Mouse (Mus musculus): ENCODE results near the gene Lamp3.
"Not testable (repeated sequence)": the region's sequence is repeated elsewhere in the genome, so short reads cannot be mapped to it uniquely, and the experiment has no call there.

Lamp3 gene

DNA sequence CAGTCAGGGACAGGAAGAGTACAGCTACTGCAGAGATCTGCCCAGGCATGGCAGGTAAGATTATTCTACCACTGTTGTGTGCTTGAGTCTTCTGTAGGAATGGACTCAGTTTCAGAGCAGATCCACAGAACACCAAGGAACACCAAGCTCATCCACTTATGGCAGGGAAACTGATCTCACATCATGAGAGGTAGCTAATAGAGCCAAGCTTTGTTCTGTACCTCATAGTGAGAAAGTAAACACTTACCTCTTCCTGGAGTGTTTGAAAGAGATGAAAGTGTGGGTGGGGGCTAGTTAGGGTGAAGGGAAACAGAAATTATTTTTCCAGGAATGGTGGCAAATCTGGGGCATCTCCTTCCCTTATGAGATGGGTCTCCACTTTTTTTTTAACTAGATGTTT lies at the start of gene Lamp3:
TSS of gene Lamp3 (minus strand) at position 160 of the 400 bp plus-strand sequence.
- DNase-seq (ENCODE audit: low spot score in 2 of 2) = no peak

DNA sequence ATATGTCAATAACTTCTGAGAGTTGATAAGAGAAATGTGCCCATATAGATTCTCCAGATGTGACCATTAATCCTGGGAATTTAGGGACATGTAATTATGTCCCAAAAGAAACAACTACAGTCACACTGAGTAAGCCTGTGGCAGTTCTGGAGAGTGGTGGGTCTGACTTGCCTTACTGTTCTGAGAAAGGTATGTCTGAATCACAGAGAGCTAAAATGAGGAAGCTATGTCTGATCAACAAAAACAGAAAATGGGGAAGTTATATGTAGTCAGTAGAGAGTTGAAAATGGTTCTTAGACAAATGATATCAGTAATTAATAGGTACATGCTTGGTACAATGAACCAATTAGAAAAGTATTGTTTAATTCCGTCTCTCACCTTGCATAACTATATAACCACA lies 26.7 kb upstream of the Lamp3 start:
- no peak for DNase-seq (ENCODE audit: low spot score in 2 of 2)

DNA sequence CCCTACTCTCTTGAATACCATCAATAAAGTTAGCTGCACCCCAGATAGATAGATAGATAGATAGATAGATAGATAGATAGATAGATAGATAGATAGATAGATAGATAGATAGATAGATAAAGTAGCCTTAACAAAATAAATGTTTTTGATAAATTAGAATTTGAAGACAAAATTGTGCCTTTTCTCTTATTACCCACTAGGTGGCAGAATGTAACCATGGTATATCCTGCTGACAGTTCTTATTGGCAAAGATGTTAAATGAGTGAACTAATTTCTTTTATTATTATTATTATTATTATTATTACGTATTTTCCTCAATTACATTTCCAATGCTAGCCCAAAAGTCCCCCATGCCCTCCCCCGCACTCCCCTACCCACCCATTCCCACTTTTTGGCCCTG lies 18.0 kb upstream of the Lamp3 start:
- not testable (repeated sequence) for DNase-seq (ENCODE audit: low spot score in 2 of 2)

DNA sequence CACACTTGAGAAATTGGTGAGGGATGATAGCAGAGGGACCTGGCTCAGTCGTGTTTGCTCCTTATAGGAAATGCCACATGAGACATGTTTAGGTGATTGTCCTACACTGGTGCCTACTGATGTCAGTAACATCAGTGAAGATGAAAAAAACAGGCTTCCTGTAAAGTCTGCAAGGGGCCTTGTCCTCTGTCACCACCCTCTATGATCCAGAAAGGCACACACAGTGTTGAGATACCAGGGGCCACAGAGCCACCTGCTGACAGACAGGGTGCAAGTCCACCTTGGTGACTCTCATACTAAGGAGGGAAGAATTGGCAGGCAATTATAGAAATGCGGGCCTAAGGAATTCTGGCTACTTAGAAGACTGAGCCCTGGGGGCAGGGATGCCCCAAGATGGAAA lies 14.8 kb upstream of the Lamp3 start:
- no peak for DNase-seq (ENCODE audit: low spot score in 2 of 2)

DNA sequence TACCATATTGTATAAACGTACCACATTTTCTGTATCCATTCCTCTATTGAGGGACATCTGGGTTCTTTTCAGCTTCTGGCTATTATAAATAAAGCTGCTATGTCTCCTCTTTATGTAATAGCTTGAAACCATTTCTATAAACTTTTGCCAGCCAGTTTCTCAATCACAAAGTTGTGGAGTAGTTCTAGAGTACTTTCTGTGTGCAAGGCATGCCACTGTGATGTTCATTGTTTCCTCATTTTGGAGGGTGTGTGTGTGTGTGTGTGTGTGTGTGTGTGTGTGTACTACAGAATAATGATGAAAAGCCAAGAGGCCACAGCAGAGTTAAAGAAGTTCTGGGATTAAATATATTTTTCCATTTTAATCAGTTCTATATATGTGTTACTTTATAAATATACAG lies 1.2 kb upstream of the Lamp3 start:
- DNase-seq (ENCODE audit: low spot score in 2 of 2) = no peak

DNA sequence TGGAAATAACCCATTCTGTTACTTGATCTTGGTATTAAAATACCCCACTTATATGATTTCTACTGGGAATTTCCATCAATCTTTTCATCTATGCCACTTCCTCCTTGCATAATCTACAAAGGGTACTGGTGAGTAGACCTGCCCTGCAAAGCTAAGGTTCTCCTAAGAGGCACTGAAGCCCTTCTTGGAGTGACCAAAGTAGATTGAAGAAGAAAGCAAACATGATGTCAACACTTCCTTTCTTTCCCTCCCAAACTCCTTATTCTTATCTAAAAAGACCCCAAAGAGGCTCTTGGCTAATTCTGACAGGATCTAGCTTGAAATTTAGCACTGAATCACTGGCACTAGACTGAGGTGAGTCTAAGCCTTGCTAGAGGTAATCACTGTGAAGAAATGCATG lies 7.0 kb downstream of the Lamp3 start:
- no peak for DNase-seq (ENCODE audit: low spot score in 2 of 2)

DNA sequence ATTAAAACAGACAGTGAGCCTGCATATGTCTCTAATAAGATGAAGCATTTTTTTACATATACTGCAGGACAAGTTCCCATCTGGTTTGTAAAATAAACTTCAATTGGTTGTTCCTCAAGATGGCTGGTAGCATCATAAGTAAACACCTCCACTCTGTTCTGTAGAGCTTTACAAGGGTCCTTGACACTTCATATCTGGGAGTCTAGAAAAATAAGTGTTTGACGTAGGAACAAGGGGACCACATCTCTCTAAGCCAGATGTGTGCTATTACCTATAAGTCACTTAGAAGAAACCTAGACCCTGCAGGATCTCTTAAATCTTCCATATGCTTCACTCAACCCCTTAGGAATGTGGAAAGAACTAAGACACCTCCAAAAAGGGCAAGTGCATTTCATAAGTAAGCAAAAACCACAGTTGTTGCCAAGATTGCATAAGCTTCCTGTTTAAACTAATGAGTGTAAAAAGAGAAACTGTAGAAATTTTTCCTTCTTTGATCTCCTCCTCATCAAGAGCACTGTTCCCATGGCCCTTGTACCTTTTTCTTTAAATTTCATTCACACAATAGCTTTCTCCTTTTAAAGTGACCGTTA lies 35.3 kb downstream of the Lamp3 start:
- DNase-seq (ENCODE audit: low spot score in 2 of 2) = no peak

DNA sequence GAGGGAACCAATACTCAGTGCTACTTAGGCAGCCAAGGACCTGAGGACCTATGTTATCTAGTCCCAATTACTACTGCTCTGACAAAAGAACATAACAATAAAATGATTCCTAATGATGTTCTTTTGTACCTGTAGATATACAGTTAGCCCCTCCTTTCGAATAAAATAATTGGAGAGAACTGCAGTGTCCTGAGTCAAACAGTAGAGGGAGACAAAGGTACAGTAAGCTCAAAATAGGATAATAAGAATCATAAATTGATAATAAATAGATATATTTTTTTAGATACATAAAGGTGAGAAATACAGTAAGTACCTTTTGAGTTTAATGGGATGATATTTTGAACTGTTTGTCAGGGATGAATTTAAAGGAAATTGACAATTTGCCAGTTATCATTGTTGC lies 39.9 kb downstream of the Lamp3 start:
- no peak for DNase-seq (ENCODE audit: low spot score in 2 of 2)

DNA sequence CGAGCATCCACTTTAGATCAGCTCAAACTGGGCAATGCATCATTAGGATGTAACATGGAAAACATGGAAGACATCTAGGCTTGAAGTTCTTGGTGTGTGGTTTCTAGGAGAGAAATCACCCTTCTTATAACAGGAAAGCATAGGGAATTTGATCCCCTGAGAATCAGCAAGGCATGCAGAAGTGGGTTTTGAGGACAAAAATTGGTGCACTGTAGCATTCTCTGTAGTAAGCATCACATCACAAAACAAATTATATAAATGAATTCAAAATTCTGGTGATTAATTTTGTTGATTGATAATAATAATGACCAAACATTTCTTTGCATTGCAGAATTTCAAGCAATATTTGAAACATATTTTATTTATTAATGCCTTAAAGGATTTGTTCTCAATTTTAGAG lies 76.4 kb downstream of the Lamp3 start, which contains the start of gene Olfr171:
TSS of gene Olfr171 (minus strand) at position 101 of the 400 bp plus-strand sequence.
- DNase-seq (ENCODE audit: low spot score in 2 of 2) = no peak

DNA sequence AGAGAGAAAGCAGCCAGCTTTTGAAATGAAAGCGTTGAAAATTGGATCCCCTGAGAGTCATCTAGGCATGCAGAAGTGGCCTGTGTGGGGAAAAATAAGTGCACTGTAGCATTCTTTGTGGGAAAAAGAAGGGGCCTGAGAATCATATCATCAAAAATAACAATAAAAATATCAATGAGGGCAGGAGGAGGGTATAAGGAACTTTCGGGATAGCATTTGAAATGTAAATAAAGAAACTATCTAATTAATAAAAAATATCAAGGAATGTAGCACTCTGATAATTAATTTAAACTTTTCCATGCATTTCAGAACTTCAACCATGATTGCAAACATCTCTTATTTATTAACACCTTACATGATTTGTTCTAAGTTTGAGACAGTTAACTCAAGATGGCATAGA lies 94.4 kb downstream of the Lamp3 start, which contains the start of gene Olfr170:
TSS of gene Olfr170 (minus strand) at position 101 of the 400 bp plus-strand sequence.
- DNase-seq (ENCODE audit: low spot score in 2 of 2) = not testable (repeated sequence)
